10 mouse cellular contexts compared by ENCODE assay signal in the genomic region with DNA sequence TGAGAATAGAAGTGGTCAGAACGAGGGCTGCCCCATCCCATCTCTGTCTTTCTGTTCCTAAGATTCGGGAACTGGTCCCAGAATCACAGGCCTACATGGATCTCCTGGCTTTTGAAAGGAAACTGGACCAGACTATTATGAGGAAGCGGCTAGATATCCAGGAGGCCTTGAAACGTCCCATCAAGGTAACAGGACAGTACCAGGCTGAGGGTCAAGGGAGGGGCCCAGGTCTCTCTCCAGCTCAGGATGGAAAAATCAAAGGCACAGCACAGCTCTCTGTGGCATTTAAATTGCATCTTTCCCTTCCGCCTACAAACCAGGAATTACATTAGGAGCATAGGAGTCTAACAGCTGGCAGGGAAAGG. TPM values are rescaled to one million over a fixed set of nuclear protein-coding genes. Genes with fewer than 3 reads are reported as not detected.
DNase-seq lines count a peak whose midpoint lies in the region; ATAC-seq lines count a peak whose summit lies in the region.
"Had no signal": no experiment of that assay in that cellular context is flagged by ENCODE, and none has a peak within 500 bp of the region (broad histone marks: within the 10 kb centered on the region; RNA-seq: fewer than 3 reads in every experiment).

No protein-coding gene starts in this region.

- 66% methylated on average over 5 of the region's 5 CpGs for WGBS in kidney, embryonic 15.5 days
- 47% methylated on average over 5 of the region's 5 CpGs for WGBS in embryonic facial prominence, embryonic 14.5 days
- 54% methylated on average over 5 of the region's 5 CpGs for WGBS in hindbrain, embryonic 15.5 days
- WGBS in neural tube, embryonic 12.5 days, result 63% methylated on average over 5 of the region's 5 CpGs

- H3K4me1 ChIP-seq in kidney, embryonic 15.5 days, result peaks cover 52% of the 10 kb centered on the region
- H3K4me1 ChIP-seq in embryonic facial prominence, embryonic 14.5 days (ENCODE audit: control insufficient read depth, insufficient read depth, low read length), result peaks cover 15% of the 10 kb centered on the region
- H3K4me1 ChIP-seq in hindbrain, embryonic 15.5 days (replicated peaks), result peaks cover 33% of the 10 kb centered on the region
- H3K4me1 ChIP-seq in neural tube, embryonic 12.5 days, result peaks cover 38% of the 10 kb centered on the region

- peaks cover 43% of the 10 kb centered on the region for H3K36me3 ChIP-seq in kidney, embryonic 15.5 days
- H3K36me3 ChIP-seq in embryonic facial prominence, embryonic 14.5 days (ENCODE audit: control insufficient read depth, insufficient read depth, low read length), result peaks cover 49% of the 10 kb centered on the region
- peaks cover 37% of the 10 kb centered on the region for H3K36me3 ChIP-seq in hindbrain, embryonic 15.5 days
- peaks cover 40% of the 10 kb centered on the region for H3K36me3 ChIP-seq in neural tube, embryonic 12.5 days

- H3K4me3 ChIP-seq in kidney, embryonic 15.5 days (replicated peaks), result peak overlapping the region; percentile 91; the same call in 1 of the 2 replicates
- H3K4me3 ChIP-seq in embryonic facial prominence, embryonic 14.5 days (ENCODE audit: low read depth, low read length), result peak overlapping the region; percentile 66
- H3K4me3 ChIP-seq in hindbrain, embryonic 15.5 days, result peak overlapping the region; percentile 83
- peak overlapping the region; percentile 78; the same call in 1 of the 2 replicates for H3K4me3 ChIP-seq in neural tube, embryonic 12.5 days

- peak overlapping the region; percentile 73 for H3K4me2 ChIP-seq in kidney, embryonic 15.5 days
- H3K4me2 ChIP-seq in embryonic facial prominence, embryonic 14.5 days (ENCODE audit: low read depth, low read length), result peak overlapping the region; percentile 80
- H3K4me2 ChIP-seq in hindbrain, embryonic 15.5 days, result peak overlapping the region; percentile 89
- H3K4me2 ChIP-seq in neural tube, embryonic 12.5 days (replicated peaks), result peak overlapping the region; percentile 97

- no peaks in the 10 kb centered on the region for H3K9me3 ChIP-seq in kidney, embryonic 15.5 days (replicated peaks)
- H3K9me3 ChIP-seq in embryonic facial prominence, embryonic 14.5 days (ENCODE audit: control insufficient read depth, low read length), result no peaks in the 10 kb centered on the region
- no peaks in the 10 kb centered on the region for H3K9me3 ChIP-seq in hindbrain, embryonic 15.5 days
- H3K9me3 ChIP-seq in neural tube, embryonic 12.5 days, result no peaks in the 10 kb centered on the region

- peak overlapping the region; percentile 98; the same call in 1 of the 2 replicates for H3K9ac ChIP-seq in kidney, embryonic 15.5 days
- peak overlapping the region; percentile 32 for H3K9ac ChIP-seq in embryonic facial prominence, embryonic 14.5 days (ENCODE audit: low read depth, low read length)
- peak overlapping the region; percentile 96 for H3K9ac ChIP-seq in hindbrain, embryonic 15.5 days
- peak overlapping the region; percentile 94 for H3K9ac ChIP-seq in neural tube, embryonic 12.5 days

- ATAC-seq in kidney, embryonic 15.5 days (replicated peaks; ENCODE audit: low FRiP score), result no peak
- no peak for ATAC-seq in embryonic facial prominence, embryonic 14.5 days (ENCODE audit: low read depth)
- no peak for ATAC-seq in hindbrain, embryonic 15.5 days (ENCODE audit: low FRiP score, low read depth)
- ATAC-seq in neural tube, embryonic 12.5 days (ENCODE audit: low FRiP score, low read depth), result no peak
- ATAC-seq in erythroid progenitor cell, adult 5-6 weeks (replicated peaks; ENCODE audit: low FRiP score, poor library complexity, severe bottlenecking), result no peak

- H3K27me3 ChIP-seq in kidney, embryonic 15.5 days, result 0 out of 2 replicates have a peak, but pooled peaks cover 2% of the 10 kb centered on the region
- H3K27me3 ChIP-seq in embryonic facial prominence, embryonic 14.5 days (replicated peaks; ENCODE audit: control insufficient read depth, insufficient read depth, low read length), result no peaks in the 10 kb centered on the region
- no peaks in the 10 kb centered on the region for H3K27me3 ChIP-seq in hindbrain, embryonic 15.5 days
- H3K27me3 ChIP-seq in neural tube, embryonic 12.5 days (replicated peaks), result no peaks in the 10 kb centered on the region

- no peak for DNase-seq in kidney, adult 11 months
- no peak for DNase-seq in embryonic facial prominence, embryonic 14.5 days (ENCODE audit: low spot score)
- DNase-seq in right cerebral cortex, postnatal 14 days, result no peak
- DNase-seq: cerebellum, adult 11 months had no signal

- peak overlapping the region; percentile 97 for H3K27ac ChIP-seq in kidney, embryonic 15.5 days
- peak overlapping the region; percentile 23 for H3K27ac ChIP-seq in embryonic facial prominence, embryonic 14.5 days (replicated peaks; ENCODE audit: low read depth, low read length)
- peak overlapping the region; percentile 98 for H3K27ac ChIP-seq in hindbrain, embryonic 15.5 days (replicated peaks)
- H3K27ac ChIP-seq in neural tube, embryonic 12.5 days, result peak overlapping the region; percentile 91

RNA-seq across cellular contexts. Expression of gene Gm17349, which starts 1.6 kb away (rescaled TPM):
- polyA plus RNA-seq in kidney, embryonic 15.5 days (2015; fragmentation: Nextera tagmentation; extraction: Ambion mirVana), result not detected in 2 replicates
- not detected in 2 replicates for polyA plus RNA-seq in embryonic facial prominence, embryonic 14.5 days (2014; fragmentation: Nextera tagmentation; extraction: Ambion mirVana)
- not detected in 2 replicates for polyA plus RNA-seq in hindbrain, embryonic 15.5 days (2015; fragmentation: Nextera tagmentation; extraction: Ambion mirVana)
- polyA plus RNA-seq in neural tube, embryonic 12.5 days (2016; fragmentation: Nextera tagmentation; extraction: Ambion mirVana), result not detected in 2 replicates
- total RNA-seq in erythroid progenitor cell, adult 5-6 weeks (2015; ENCODE audit: low replicate concordance), result not detected in 2 replicates
- not detected in 2 replicates for total RNA-seq in erythroid progenitor cell, adult 5-6 weeks (2017; ENCODE audit: low replicate concordance)
- polyA plus RNA-seq: gonadal fat pad, adult 2 months; limb, embryonic 11.5 days had no signal

RNA-seq across cellular contexts. Expression of gene Smarcd1, which starts 1.7 kb away (rescaled TPM):
- 55.3 and 57.4 TPM in 2 replicates for polyA plus RNA-seq in kidney, embryonic 15.5 days (2015; fragmentation: Nextera tagmentation; extraction: Ambion mirVana)
- polyA plus RNA-seq in embryonic facial prominence, embryonic 14.5 days (2014; fragmentation: Nextera tagmentation; extraction: Ambion mirVana), result 27.9 and 35.6 TPM in 2 replicates
- 89.1 and 96.4 TPM in 2 replicates for polyA plus RNA-seq in hindbrain, embryonic 15.5 days (2015; fragmentation: Nextera tagmentation; extraction: Ambion mirVana)
- 142 and 146 TPM in 2 replicates for polyA plus RNA-seq in neural tube, embryonic 12.5 days (2016; fragmentation: Nextera tagmentation; extraction: Ambion mirVana)
- total RNA-seq in erythroid progenitor cell, adult 5-6 weeks (2015; ENCODE audit: low replicate concordance), result 15.5 and 18.0 TPM in 2 replicates
- total RNA-seq in erythroid progenitor cell, adult 5-6 weeks (2017; ENCODE audit: low replicate concordance), result 5.3 and 9.7 TPM in 2 replicates

RNA-seq across cellular contexts. Expression of gene Gpd1, which starts 13.7 kb away (rescaled TPM):
- polyA plus RNA-seq in kidney, embryonic 15.5 days (2015; fragmentation: Nextera tagmentation; extraction: Ambion mirVana), result 23.0 and 28.5 TPM in 2 replicates
- 2.0 and 7.3 TPM in 2 replicates for polyA plus RNA-seq in embryonic facial prominence, embryonic 14.5 days (2014; fragmentation: Nextera tagmentation; extraction: Ambion mirVana)
- polyA plus RNA-seq in hindbrain, embryonic 15.5 days (2015; fragmentation: Nextera tagmentation; extraction: Ambion mirVana), result 3.6 and 4.7 TPM in 2 replicates
- polyA plus RNA-seq in neural tube, embryonic 12.5 days (2016; fragmentation: Nextera tagmentation; extraction: Ambion mirVana), result 0.97 and 1.4 TPM in 2 replicates
- 2.1 and 2.9 TPM in 2 replicates for total RNA-seq in erythroid progenitor cell, adult 5-6 weeks (2015; ENCODE audit: low replicate concordance)
- total RNA-seq in erythroid progenitor cell, adult 5-6 weeks (2017; ENCODE audit: low replicate concordance), result 5.4 and 8.2 TPM in 2 replicates

RNA-seq across cellular contexts. Expression of gene Cox14, which starts 21.8 kb away (rescaled TPM):
- 184 and 185 TPM in 2 replicates for polyA plus RNA-seq in kidney, embryonic 15.5 days (2015; fragmentation: Nextera tagmentation; extraction: Ambion mirVana)
- 176 and 180 TPM in 2 replicates for polyA plus RNA-seq in embryonic facial prominence, embryonic 14.5 days (2014; fragmentation: Nextera tagmentation; extraction: Ambion mirVana)
- 171 and 178 TPM in 2 replicates for polyA plus RNA-seq in hindbrain, embryonic 15.5 days (2015; fragmentation: Nextera tagmentation; extraction: Ambion mirVana)
- 169 and 170 TPM in 2 replicates for polyA plus RNA-seq in neural tube, embryonic 12.5 days (2016; fragmentation: Nextera tagmentation; extraction: Ambion mirVana)
- total RNA-seq in erythroid progenitor cell, adult 5-6 weeks (2015; ENCODE audit: low replicate concordance), result 11.3 and 15.5 TPM in 2 replicates
- total RNA-seq in erythroid progenitor cell, adult 5-6 weeks (2017; ENCODE audit: low replicate concordance), result 7.1 and 17.1 TPM in 2 replicates

RNA-seq across cellular contexts. Expression of gene Asic1, which starts 33.5 kb away (rescaled TPM):
- polyA plus RNA-seq in kidney, embryonic 15.5 days (2015; fragmentation: Nextera tagmentation; extraction: Ambion mirVana), result 1.4 and 1.8 TPM in 2 replicates
- polyA plus RNA-seq in embryonic facial prominence, embryonic 14.5 days (2014; fragmentation: Nextera tagmentation; extraction: Ambion mirVana), result 4.1 and 4.6 TPM in 2 replicates
- 58.1 and 63.6 TPM in 2 replicates for polyA plus RNA-seq in hindbrain, embryonic 15.5 days (2015; fragmentation: Nextera tagmentation; extraction: Ambion mirVana)
- polyA plus RNA-seq in neural tube, embryonic 12.5 days (2016; fragmentation: Nextera tagmentation; extraction: Ambion mirVana), result 54.3 and 62.6 TPM in 2 replicates
- not detected in 2 replicates for total RNA-seq in erythroid progenitor cell, adult 5-6 weeks (2015; ENCODE audit: low replicate concordance)
- total RNA-seq in erythroid progenitor cell, adult 5-6 weeks (2017; ENCODE audit: low replicate concordance), result not detected in 2 replicates

Comparison
In these comparisons a context has a peak if more than half of its experiments do, and no peak if none do; other contexts are left out.
1. H3K27ac ChIP-seq: peak in every context shown above with its lines; median percentile 98 in hindbrain, embryonic 15.5 days; 97 in kidney, embryonic 15.5 days; 91 in neural tube, embryonic 12.5 days; 23 in embryonic facial prominence, embryonic 14.5 days.
2. H3K9ac ChIP-seq: peak in every context shown above with its lines; median percentile 98 in kidney, embryonic 15.5 days; 96 in hindbrain, embryonic 15.5 days; 94 in neural tube, embryonic 12.5 days; 32 in embryonic facial prominence, embryonic 14.5 days.